Mouse (Mus musculus) myocyte (in vitro differentiated cells): ENCODE results near the gene Zfp811. TPM values are rescaled to one million over a fixed set of nuclear protein-coding genes. Genes with fewer than 3 reads are reported as not detected.
A peak's percentile ranks its signal among the peaks of the same experiment; 100 is the strongest.
"Not testable (repeated sequence)": the region's sequence is repeated elsewhere in the genome, so short reads cannot be mapped to it uniquely, and the experiment has no call there.

Source experiments
- H3K27me3 ChIP-seq: one replicate; pipeline ENCODE4 v1.6.1; 2011; ENCODE audit not compliant: control insufficient read depth, insufficient read depth, insufficient read length
- H3K36me3 ChIP-seq: one replicate; pipeline ENCODE4 v1.6.1; 2011; ENCODE audit not compliant: control insufficient read depth, insufficient read depth
- H3K4me2 ChIP-seq: one replicate; pipeline ENCODE4 v1.6.1; 2011; ENCODE audit warnings: low read depth, control low read depth
- H3K4me3 ChIP-seq: one replicate; pipeline ENCODE4 v1.5.1; 2011; ENCODE audit warnings: mild to moderate bottlenecking, control low read depth, moderate library complexity
- H3K79me2 ChIP-seq: one replicate; pipeline ENCODE4 v1.6.1; 2011; ENCODE audit not compliant: control insufficient read depth, insufficient read depth
- H3ac ChIP-seq: one replicate; pipeline ENCODE4 v1.6.1; 2011; ENCODE audit not compliant: control insufficient read depth, insufficient read length
- CEBPB ChIP-seq: IDR thresholded peaks from 2 replicates; pipeline ENCODE4 v1.6.1; 2011; ENCODE audit warnings: mild to moderate bottlenecking, moderate library complexity; ENCODE audit not compliant: poor library complexity, insufficient read depth, severe bottlenecking
- E2F4 ChIP-seq: IDR thresholded peaks from one replicate; pipeline ENCODE4 v1.6.1; 2011; ENCODE audit warnings: mild to moderate bottlenecking, control low read depth, moderate library complexity; ENCODE audit not compliant: insufficient read depth
- MAX ChIP-seq: IDR thresholded peaks from one replicate; pipeline ENCODE4 v1.6.1; 2011; ENCODE audit warnings: low read depth, mild to moderate bottlenecking, control low read depth
- MYOD1 ChIP-seq, 3 experiments: IDR thresholded peaks; one replicate each; pipeline ENCODE4 v1.6.1; 2011; ENCODE audit warnings: control low read depth in 2 of 3, low read depth in 2 of 3, mild to moderate bottlenecking in 2 of 3, moderate library complexity in 1 of 3; ENCODE audit not compliant: insufficient read length in 2 of 3, control insufficient read depth in 1 of 3
- MYOG ChIP-seq, 3 experiments: IDR thresholded peaks; one replicate each; pipeline ENCODE4 v1.6.1; 2011; ENCODE audit warnings: control low read depth in 2 of 3, low read depth in 2 of 3, mild to moderate bottlenecking in 2 of 3; ENCODE audit not compliant: insufficient read length in 2 of 3, control insufficient read depth in 1 of 3, insufficient read depth in 1 of 3
- POLR2A ChIP-seq: IDR thresholded peaks from one replicate; pipeline ENCODE4 v1.6.1; 2011; ENCODE audit warnings: low read depth, mild to moderate bottlenecking, control low read depth, moderate library complexity; ENCODE audit not compliant: insufficient read length
- POLR2AphosphoS2 ChIP-seq: IDR thresholded peaks from one replicate; pipeline ENCODE4 v1.6.1; 2011; ENCODE audit warnings: low read depth, control low read depth; ENCODE audit not compliant: insufficient read length
- REST ChIP-seq: IDR thresholded peaks from one replicate; pipeline ENCODE4 v1.6.1; 2011; ENCODE audit warnings: mild to moderate bottlenecking, control low read depth, moderate library complexity; ENCODE audit not compliant: insufficient read depth, insufficient read length
- SRF ChIP-seq: IDR thresholded peaks from one replicate; pipeline ENCODE4 v1.6.1; 2011; ENCODE audit warnings: low read depth; ENCODE audit not compliant: control insufficient read depth, insufficient read length
- TCF12 ChIP-seq: IDR thresholded peaks from one replicate; pipeline ENCODE4 v1.6.1; 2011; ENCODE audit warnings: mild to moderate bottlenecking, control low read depth; ENCODE audit not compliant: poor library complexity, insufficient read depth, severe bottlenecking
- TCF3 ChIP-seq: IDR thresholded peaks from one replicate; pipeline ENCODE4 v1.6.1; 2011; ENCODE audit warnings: low read depth, control low read depth; ENCODE audit not compliant: insufficient read length
- USF1 ChIP-seq: IDR thresholded peaks from one replicate; pipeline ENCODE4 v1.6.1; 2011; ENCODE audit warnings: low read depth, mild to moderate bottlenecking, control low read depth, moderate library complexity
- polyA plus RNA-seq: library from polyadenylated mRNA; unstranded; fragments of >200 nt; fragmentation: generic; extraction: Trizol; gene quantifications from one replicate; pipeline ENCODE4 v1.2.1, GENCODE M21; 2012; ENCODE audit warnings: missing spikeins

Zfp811 gene
- polyA plus RNA-seq: 0.02 TPM

DNA sequence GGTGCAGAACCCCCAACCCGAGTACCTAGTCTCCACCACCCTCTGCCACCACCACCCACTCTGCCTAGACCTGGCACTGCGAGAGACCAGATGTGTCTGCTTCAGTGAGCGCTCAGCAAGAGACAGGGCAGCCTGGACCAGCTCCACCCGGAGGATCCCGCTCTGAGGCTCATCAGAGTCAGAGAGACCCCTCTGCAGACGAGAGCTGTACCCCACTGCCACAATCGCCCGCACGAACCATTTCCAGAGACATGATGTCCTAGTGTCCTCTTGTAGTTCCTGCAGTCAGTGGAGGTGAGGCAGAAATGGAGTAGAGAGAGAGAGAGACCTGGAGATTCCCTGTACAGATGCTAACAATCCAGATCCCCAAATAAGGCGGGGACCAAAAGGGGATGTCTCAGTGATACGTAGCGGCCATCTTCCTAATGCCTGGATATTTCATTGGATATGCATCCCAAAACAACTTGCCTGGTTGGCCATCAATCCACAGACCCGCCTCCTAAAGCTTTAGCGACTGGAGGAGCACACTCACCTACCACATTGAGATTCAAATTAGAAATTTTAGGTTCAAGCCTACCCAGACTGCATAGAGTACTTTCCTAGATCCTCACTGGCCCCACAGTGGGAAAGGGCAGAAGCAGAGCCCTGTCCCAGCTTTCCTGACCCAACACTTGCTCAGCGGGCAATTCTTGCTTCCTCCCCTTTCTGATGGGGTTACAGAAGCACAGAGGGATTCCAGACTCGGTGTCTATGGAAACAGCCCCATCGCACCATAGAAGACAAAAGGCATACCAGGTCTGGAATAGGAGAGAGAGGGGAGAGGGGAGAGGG lies at the start of gene Zfp811:
TSS of gene Zfp811 (minus strand) at position 388 of the 831 bp plus-strand sequence.
- no peaks in the 10 kb centered on the region for H3K36me3 ChIP-seq
- H3K79me2 ChIP-seq: no peaks in the 10 kb centered on the region
- no peak for TF ChIP-seq CEBPB
- no peak for TF ChIP-seq E2F4
- TF ChIP-seq MAX: no peak
- TF ChIP-seq MYOD1 (IDR thresholded peaks at IDR 0.05; ENCODE audit: control insufficient read depth in 1 of 3, insufficient read length in 2 of 3, low read depth in 2 of 3): no peak
- no peak for TF ChIP-seq REST
- TF ChIP-seq POLR2A: no peak
- TF ChIP-seq TCF12: no peak
- TF ChIP-seq POLR2AphosphoS2: no peak
- no peak for TF ChIP-seq SRF
- no peak within 1 kb of the TSS for H3K4me2 ChIP-seq
- H3ac ChIP-seq: no peak within 1 kb of the TSS
- peaks cover 26% of the 10 kb centered on the region for H3K27me3 ChIP-seq
- H3K4me3 ChIP-seq: no peak within 1 kb of the TSS

DNA sequence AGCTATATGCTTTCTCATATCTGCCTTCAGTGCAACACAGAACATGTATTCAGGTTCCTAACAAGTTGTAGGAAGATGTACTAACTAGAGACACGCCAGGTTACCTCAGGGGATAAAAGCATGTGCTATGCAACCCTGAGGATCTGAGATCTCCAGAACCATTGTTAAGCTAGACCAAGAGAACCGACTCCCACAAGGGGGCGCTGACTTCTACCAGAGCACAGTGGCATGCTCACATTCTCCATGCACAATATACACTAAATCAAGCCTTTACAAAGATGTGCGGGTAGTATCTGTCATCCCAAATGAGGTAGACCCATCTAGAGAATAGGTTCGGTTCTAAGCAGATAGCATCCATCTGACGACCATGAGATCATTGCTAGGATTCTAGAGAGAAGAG lies 47.0 kb upstream of the Zfp811 start:
- H3K27me3 ChIP-seq, H3K36me3 ChIP-seq, H3ac ChIP-seq, H3K4me2 ChIP-seq, H3K79me2 ChIP-seq, H3K4me3 ChIP-seq: not testable (repeated sequence)

DNA sequence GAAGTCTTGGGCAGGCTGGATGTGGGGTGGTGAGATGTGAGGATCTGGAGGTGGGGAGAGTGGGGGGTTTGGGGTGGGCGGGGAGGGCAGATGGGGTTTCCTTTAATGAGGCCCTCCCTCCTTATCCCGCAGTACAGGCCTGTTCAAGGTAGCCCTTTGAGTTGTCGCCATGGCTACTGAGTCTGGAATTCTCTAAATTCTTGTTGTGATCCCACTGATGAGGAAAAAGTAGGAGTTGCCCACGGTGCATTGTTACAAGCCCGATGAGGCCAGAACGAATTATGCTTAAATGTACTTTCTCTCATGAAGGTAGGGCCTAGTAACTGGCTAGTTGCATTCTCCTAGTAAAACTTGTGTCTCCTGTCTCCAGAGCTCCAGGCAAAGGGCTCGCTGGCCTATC lies 41.9 kb upstream of the Zfp811 start:
- no peak overlapping the region for H3K4me3 ChIP-seq
- no peak overlapping the region for H3ac ChIP-seq
- TF ChIP-seq MYOG (IDR thresholded peaks at IDR 0.05; ENCODE audit: control insufficient read depth in 1 of 3, insufficient read depth in 1 of 3, insufficient read length in 2 of 3, low read depth in 2 of 3) (no peak), TCF12 (no peak), E2F4 (no peak), MYOD1 (IDR thresholded peaks at IDR 0.05; ENCODE audit: control insufficient read depth in 1 of 3, insufficient read length in 2 of 3, low read depth in 2 of 3) (no peak), USF1 (no peak), MAX (no peak), CEBPB (no peak), POLR2AphosphoS2 (no peak), TCF3 (no peak), REST (no peak), SRF (no peak), POLR2A (no peak)
- H3K79me2 ChIP-seq: no peaks in the 10 kb centered on the region
- no peaks in the 10 kb centered on the region for H3K27me3 ChIP-seq
- no peaks in the 10 kb centered on the region for H3K36me3 ChIP-seq
- H3K4me2 ChIP-seq: no peak overlapping the region

DNA sequence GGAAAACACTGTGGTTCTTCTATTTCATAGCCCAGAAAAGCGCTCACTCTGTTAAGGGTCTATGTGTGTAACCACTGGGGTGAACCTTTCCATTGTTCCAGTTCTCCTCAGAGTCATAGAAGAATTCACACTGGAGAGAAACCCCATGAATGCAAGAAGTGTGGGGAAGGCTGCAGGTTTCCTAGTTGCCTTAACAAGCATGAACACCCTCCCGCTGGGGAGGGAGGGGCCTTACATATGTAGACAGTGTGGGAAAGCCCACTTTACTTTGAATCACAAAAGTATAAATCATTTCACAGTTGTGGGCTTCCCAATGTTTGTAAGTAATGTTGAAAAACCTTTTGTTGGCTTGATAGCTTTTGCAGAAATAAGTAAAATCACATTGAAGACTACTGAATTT lies 31.7 kb upstream of the Zfp811 start:
- no peak overlapping the region for H3K4me2 ChIP-seq
- no peak for TF ChIP-seq MYOD1 (IDR thresholded peaks at IDR 0.05; ENCODE audit: control insufficient read depth in 1 of 3, insufficient read length in 2 of 3, low read depth in 2 of 3)
- H3K27me3 ChIP-seq: no peaks in the 10 kb centered on the region
- H3K36me3 ChIP-seq: no peaks in the 10 kb centered on the region
- H3K79me2 ChIP-seq: no peaks in the 10 kb centered on the region
- H3ac ChIP-seq: no peak overlapping the region
- H3K4me3 ChIP-seq: no peak overlapping the region

DNA sequence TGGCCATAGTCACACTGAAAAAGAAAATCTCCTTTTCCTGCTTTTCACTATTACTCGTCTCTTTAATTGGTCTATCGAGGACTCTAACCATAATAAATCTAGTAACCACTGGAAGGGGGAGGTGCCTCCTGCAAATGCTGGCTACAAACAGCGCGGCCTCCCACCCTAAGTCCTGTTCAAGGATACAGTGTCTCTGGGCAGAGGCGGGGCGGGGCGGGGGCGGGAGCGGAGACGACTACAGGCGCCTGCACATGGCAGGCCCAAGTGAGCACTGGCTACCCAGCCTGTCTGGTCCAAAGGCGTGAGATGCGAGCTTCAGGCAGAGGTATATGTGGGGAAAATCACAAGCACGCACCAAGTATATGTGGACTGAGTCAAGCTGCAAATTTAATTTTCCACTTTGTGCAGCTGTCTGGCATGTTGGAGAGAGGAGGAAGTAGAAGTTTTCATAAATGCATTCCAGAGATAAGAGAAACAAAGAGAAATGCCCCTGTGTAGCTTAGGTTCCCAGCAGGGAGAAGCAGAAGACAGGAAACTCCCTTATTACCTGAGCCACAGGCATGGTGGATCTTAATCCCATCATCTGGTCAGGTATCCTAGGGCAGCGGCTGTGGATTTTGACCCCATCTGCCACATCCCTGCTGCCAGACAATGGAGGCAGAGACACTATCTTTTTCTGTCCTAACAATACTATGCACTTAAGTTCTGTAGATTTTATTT lies 29.5 kb upstream of the Zfp811 start:
- H3K4me3 ChIP-seq: no peak overlapping the region
- peak overlapping the region; percentile 24 for H3K4me2 ChIP-seq
- H3K79me2 ChIP-seq: no peaks in the 10 kb centered on the region
- TF ChIP-seq SRF: no peak
- TF ChIP-seq MYOG (IDR thresholded peaks at IDR 0.05; ENCODE audit: control insufficient read depth in 1 of 3, insufficient read depth in 1 of 3, insufficient read length in 2 of 3, low read depth in 2 of 3): no peak
- no peak for TF ChIP-seq MAX
- TF ChIP-seq USF1: no peak
- no peak for TF ChIP-seq POLR2A
- TF ChIP-seq TCF3: no peak
- no peak for TF ChIP-seq REST
- TF ChIP-seq CEBPB: no peak
- TF ChIP-seq E2F4: no peak
- TF ChIP-seq POLR2AphosphoS2: no peak
- TF ChIP-seq MYOD1 (IDR thresholded peaks at IDR 0.05; ENCODE audit: control insufficient read depth in 1 of 3, insufficient read length in 2 of 3, low read depth in 2 of 3): no peak
- no peak for TF ChIP-seq TCF12
- H3K36me3 ChIP-seq: no peaks in the 10 kb centered on the region
- no peak overlapping the region for H3ac ChIP-seq
- H3K27me3 ChIP-seq: no peaks in the 10 kb centered on the region
